Mouse (Mus musculus): ENCODE results near the gene Nrap.

DNA sequence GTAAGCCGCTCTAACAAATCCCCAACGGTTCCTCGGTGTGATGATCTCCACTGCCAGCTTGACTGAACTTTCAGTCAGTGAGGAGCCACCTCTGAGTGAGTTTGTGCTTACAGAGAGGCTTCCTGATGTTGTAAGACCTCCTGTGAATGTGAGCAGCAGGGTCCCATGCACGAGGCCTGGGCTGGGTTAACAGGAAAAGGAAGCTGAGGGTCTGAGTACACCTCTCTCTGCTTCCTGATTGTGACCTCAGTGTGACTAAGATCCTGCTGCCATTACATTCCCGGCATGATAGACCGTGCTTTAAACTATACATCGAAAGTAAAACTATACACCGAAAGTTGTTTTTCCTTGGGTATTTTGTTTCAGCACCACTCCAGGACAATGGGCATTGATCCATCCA is 117.8 kb downstream of the Nrap start:
- TF ChIP-seq CTCF (conservative IDR thresholded peaks at IDR 0.05; ENCODE audit: low read length): no peak
- TF ChIP-seq POU5F1 (IDR thresholded peaks at IDR 0.05; ENCODE audit: borderline replicate concordance, low read length): no peak

All from E14TG2a.4 (cell line).